Mouse (Mus musculus) ES-Bruce4 (cell line): ENCODE data around the gene Olfr730. TPM values are rescaled to one million over a fixed set of nuclear protein-coding genes. Genes with fewer than 3 reads are reported as not detected.

Experiments used
- H3K27ac ChIP-seq: 2 replicates; pipeline ENCODE4 v1.5.1; 2012; ENCODE audit warnings: low read length, inconsistent platforms; ENCODE audit not compliant: insufficient read depth
- H3K27me3 ChIP-seq: 2 replicates; pipeline ENCODE4 v1.6.1; 2012; ENCODE audit warnings: mild to moderate bottlenecking, low read length, inconsistent platforms; ENCODE audit not compliant: control insufficient read depth, poor library complexity, insufficient read depth, severe bottlenecking
- H3K36me3 ChIP-seq: 2 replicates; pipeline ENCODE4 v1.6.1; 2012; ENCODE audit warnings: inconsistent platforms, mild to moderate bottlenecking, low read length, moderate library complexity; ENCODE audit not compliant: control insufficient read depth, poor library complexity, insufficient read depth, severe bottlenecking
- H3K4me1 ChIP-seq: one replicate; pipeline ENCODE4 v1.8.1; 2011; ENCODE audit warnings: low read length; ENCODE audit not compliant: control insufficient read depth, insufficient read depth
- H3K4me3 ChIP-seq: 2 replicates; pipeline ENCODE4 v1.5.1; 2011; ENCODE audit warnings: low read depth, mild to moderate bottlenecking, low read length
- H3K9ac ChIP-seq: 2 replicates; pipeline ENCODE4 v1.6.1; 2012; ENCODE audit warnings: low read depth, mild to moderate bottlenecking, inconsistent platforms; ENCODE audit not compliant: poor library complexity, severe bottlenecking
- H3K9me3 ChIP-seq: replicated peaks from 2 replicates; pipeline ENCODE4 v1.6.1; 2012; ENCODE audit warnings: mild to moderate bottlenecking, low read length, inconsistent platforms; ENCODE audit not compliant: control insufficient read depth, poor library complexity, insufficient read depth, severe bottlenecking
- CTCF ChIP-seq: IDR thresholded peaks from one replicate; pipeline ENCODE4 v1.8.1; 2011; ENCODE audit warnings: low read depth, low read length
- EP300 ChIP-seq: IDR thresholded peaks from 2 replicates; pipeline ENCODE4 v1.6.1; 2011; ENCODE audit warnings: low read depth, low read length; ENCODE audit not compliant: insufficient read depth
- POLR2A ChIP-seq: IDR thresholded peaks from one replicate; pipeline ENCODE4 v1.8.1; 2011; ENCODE audit warnings: low read length; ENCODE audit not compliant: insufficient read depth
- polyA plus RNA-seq: library from polyadenylated mRNA; stranded (reverse); fragments of >200 nt; gene quantifications from 2 replicates; pipeline ENCODE4 v1.2.4, GENCODE M21; 2011; ENCODE audit warnings: low read depth; ENCODE audit not compliant: missing spikeins, insufficient read depth, insufficient read length

Olfr730 gene
- not detected in 2 replicates for polyA plus RNA-seq

GRCm38 (mm10) chr14:50188098-50188497 lies at the start of gene Olfr730:
Gene Olfr730 (minus strand): TSS chr14:50188198.
- H3K4me3 ChIP-seq = no peak within 1 kb of the TSS
- H3K9me3 ChIP-seq = no peaks in the 10 kb centered on the region
- TF ChIP-seq EP300 (no peak), CTCF (no peak), POLR2A (no peak)

GRCm38 (mm10) chr14:50152810-50153209 lies 35.2 kb downstream of the Olfr730 start, which contains the start of gene Olfr729:
Gene Olfr729 (minus strand): TSS chr14:50152910.
- no peak within 1 kb of the TSS for H3K27ac ChIP-seq
- no peaks in the 10 kb centered on the region for H3K4me1 ChIP-seq
- H3K36me3 ChIP-seq = no peaks in the 10 kb centered on the region
- H3K9me3 ChIP-seq = no peaks in the 10 kb centered on the region
- no peak within 1 kb of the TSS for H3K4me3 ChIP-seq
- H3K27me3 ChIP-seq = no peaks in the 10 kb centered on the region
- no peak within 1 kb of the TSS for H3K9ac ChIP-seq
- TF ChIP-seq POLR2A = no peak
- TF ChIP-seq EP300 = no peak
- no peak for TF ChIP-seq CTCF

More at GRCm38 (mm10) chr14:50188098-50188497, at the start of gene Olfr730:
- Histone ChIP-seq H3K27ac (no peak within 1 kb of the TSS), H3K9ac (no peak within 1 kb of the TSS), H3K27me3 (no peaks in the 10 kb centered on the region), H3K36me3 (no peaks in the 10 kb centered on the region), H3K4me1 (no peaks in the 10 kb centered on the region)

GRCm38 (mm10) chr14:50142580-50142979 lies 45.4 kb downstream of the Olfr730 start, which contains the start of gene Olfr728:
Gene Olfr728 (minus strand): TSS chr14:50142680.
- no peaks in the 10 kb centered on the region for H3K27me3 ChIP-seq
- no peak within 1 kb of the TSS for H3K4me3 ChIP-seq
- TF ChIP-seq CTCF (no peak), POLR2A (no peak), EP300 (no peak)
- H3K27ac ChIP-seq = no peak within 1 kb of the TSS
- no peak within 1 kb of the TSS for H3K9ac ChIP-seq
- no peaks in the 10 kb centered on the region for H3K9me3 ChIP-seq
- H3K36me3 ChIP-seq = no peaks in the 10 kb centered on the region
- no peaks in the 10 kb centered on the region for H3K4me1 ChIP-seq

Other genes with a start within 250 kb of the Olfr730 start
- gene Olfr724, start 224.9 kb downstream of the Olfr730 start, polyA plus RNA-seq = not detected in 2 replicates
- not detected in 2 replicates for gene Olfr725, start 147.8 kb downstream of the Olfr730 start, polyA plus RNA-seq
- gene Olfr726, start 97.2 kb downstream of the Olfr730 start, polyA plus RNA-seq = not detected in 2 replicates
- not detected in 2 replicates for gene Olfr727, start 65.0 kb downstream of the Olfr730 start, polyA plus RNA-seq
- not detected in 2 replicates for gene Olfr728, start 45.5 kb downstream of the Olfr730 start, polyA plus RNA-seq
- 0.13 TPM in 1 of 2 replicates, not detected in the other for gene Olfr729, start 35.3 kb downstream of the Olfr730 start, polyA plus RNA-seq
- gene Olfr731, start 53.7 kb upstream of the Olfr730 start, polyA plus RNA-seq = not detected in 2 replicates
- gene Olfr732, start 96.0 kb upstream of the Olfr730 start, polyA plus RNA-seq = not detected in 2 replicates
- not detected in 2 replicates for gene Olfr733, start 113.3 kb upstream of the Olfr730 start, polyA plus RNA-seq
- not detected in 2 replicates for gene Olfr734, start 138.6 kb upstream of the Olfr730 start, polyA plus RNA-seq
- gene Olfr735, start 160.7 kb upstream of the Olfr730 start, polyA plus RNA-seq = not detected in 2 replicates
- not detected in 2 replicates for gene Tlr11, start 169.7 kb upstream of the Olfr730 start, polyA plus RNA-seq
- gene Olfr736, start 193.0 kb upstream of the Olfr730 start, polyA plus RNA-seq = not detected in 2 replicates
- not detected in 2 replicates for gene Olfr738, start 219.4 kb upstream of the Olfr730 start, polyA plus RNA-seq
- not detected in 2 replicates for gene Olfr739, start 230.4 kb upstream of the Olfr730 start, polyA plus RNA-seq